Mouse (Mus musculus) layer of hippocampus, adult 9-10 months (tissue): ENCODE data around the gene Plppr4.

Source experiments
- DNase-seq: peaks from one replicate; pipeline ENCODE4 v3.0.0; 2022; ENCODE audit warnings: low spot score

Gene Plppr4

GRCm38 (mm10) chr3:117360528-117360927 is at the start of gene Plppr4:
TSS of gene Plppr4 (minus strand) at chr3:117360876.
- no peak for DNase-seq

GRCm38 (mm10) chr3:117405821-117406220 is 45.1 kb upstream of the Plppr4 start:
- no peak for DNase-seq

DNA sequence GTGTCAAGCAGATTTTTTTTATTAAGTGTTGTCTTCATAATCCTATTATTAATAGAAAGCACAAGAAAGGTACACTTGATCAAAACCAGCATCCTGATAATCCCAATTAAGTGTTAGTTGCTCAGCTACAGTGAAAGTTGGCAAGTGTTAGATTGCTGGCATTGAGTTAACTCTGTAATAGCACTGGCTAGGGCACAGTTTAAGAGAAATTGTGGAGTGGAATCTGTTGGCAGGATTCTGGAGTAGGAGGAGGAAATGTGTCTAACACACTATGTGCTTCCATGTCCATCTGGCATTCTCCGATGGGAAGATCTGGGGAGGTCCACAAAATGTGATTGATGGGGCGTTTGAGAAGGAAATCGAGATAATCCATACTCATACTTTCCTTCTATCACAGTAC is 43.1 kb upstream of the Plppr4 start:
- no peak for DNase-seq

- DNase-seq: no peak
Observed at GRCm38 (mm10) chr3:117366041-117366440, 5.4 kb upstream of the Plppr4 start.

- DNase-seq: no peak
Observed at GRCm38 (mm10) chr3:117359686-117360521, 772 bp downstream of the Plppr4 start.

GRCm38 (mm10) chr3:117358981-117359628 is 1.6 kb downstream of the Plppr4 start:
- DNase-seq: no peak

- no peak for DNase-seq
Observed at GRCm38 (mm10) chr3:117357367-117357766, 3.3 kb downstream of the Plppr4 start.

GRCm38 (mm10) chr3:117353940-117354339 is 6.7 kb downstream of the Plppr4 start:
- DNase-seq: no peak

DNA sequence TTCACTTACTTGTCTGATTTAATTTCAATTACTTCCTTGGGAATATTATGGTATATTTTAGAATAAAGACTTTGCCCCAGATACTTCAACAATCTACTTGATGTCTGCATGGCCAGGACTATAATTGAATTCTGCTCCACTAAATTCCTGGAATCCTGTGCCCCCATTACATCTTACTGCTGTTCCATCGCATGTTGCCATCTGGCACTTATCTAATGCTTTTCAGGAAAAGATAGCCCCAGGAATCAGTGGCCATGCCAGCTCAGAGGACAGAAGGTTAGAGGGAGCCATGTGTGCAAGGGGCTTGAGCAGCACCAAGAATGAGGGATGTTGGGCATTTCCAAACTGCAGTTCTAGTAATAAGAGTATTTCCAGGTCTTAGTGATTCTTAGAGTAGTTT is 14.3 kb downstream of the Plppr4 start:
- no peak for DNase-seq

DNA sequence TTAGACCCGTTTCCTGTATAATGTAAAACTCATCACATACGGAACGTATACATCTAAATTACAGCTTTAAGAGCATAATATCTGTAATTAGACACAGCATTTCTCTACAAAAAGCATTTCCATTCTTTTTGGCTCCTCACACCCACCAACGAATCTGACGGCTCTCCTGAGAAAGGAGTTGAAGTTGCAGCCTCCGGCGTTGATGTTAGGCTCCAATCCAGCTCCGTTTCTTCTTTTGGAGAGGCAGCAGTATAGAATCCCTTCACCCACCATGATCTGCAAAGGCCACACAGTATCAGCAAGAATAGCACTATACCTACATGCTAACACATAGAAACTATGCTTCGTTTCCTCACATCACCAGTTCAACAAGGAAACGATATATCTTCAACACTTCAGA is 29.2 kb downstream of the Plppr4 start:
- DNase-seq: no peak

GRCm38 (mm10) chr3:117329485-117329884 is 31.2 kb downstream of the Plppr4 start:
- no peak for DNase-seq

GRCm38 (mm10) chr3:117326551-117326950 is 34.1 kb downstream of the Plppr4 start:
- no peak for DNase-seq

DNA sequence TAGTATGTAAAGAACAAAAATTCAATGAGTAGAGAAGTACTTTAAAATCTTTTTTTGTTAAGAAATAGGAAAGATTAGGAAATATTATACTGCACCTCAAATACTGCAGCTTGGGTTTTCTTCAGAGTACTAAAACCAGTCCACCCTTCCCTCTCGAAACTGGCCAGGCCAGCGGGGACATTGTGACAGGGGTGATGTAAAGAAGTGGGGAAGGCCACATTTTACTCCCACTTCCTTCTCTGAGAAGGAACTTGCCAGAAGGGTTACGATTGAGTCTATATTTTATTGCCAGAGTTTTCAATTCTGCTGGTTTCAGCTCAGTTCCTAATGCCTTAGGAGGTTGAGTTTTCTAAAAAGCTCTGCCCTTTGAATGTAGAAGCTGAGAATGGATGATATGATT is 41.0 kb downstream of the Plppr4 start:
- no peak for DNase-seq

- DNase-seq: no peak
Observed at GRCm38 (mm10) chr3:117313339-117313738, 47.3 kb downstream of the Plppr4 start.

- no peak for DNase-seq
Observed at GRCm38 (mm10) chr3:117312097-117312496, 48.6 kb downstream of the Plppr4 start.

GRCm38 (mm10) chr3:117310801-117311368 is 49.8 kb downstream of the Plppr4 start:
- no peak for DNase-seq

DNA sequence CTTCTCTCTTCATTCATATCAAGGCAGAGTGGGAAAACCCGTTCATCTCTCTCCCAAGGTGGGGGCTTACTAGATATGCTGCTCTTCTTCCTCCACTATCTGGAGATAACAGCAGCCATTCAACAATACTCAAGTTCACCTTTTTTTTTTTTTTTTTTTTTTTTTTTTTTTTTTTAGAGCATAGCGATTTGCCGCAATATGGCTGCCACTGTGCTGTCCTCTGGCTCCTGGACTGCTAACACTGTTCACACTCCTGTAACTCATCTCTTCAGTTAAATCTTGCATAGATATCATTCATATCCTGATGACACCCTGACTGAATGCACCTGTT is 51.1 kb downstream of the Plppr4 start:
- DNase-seq: no peak

- DNase-seq: no peak
Observed at GRCm38 (mm10) chr3:117308895-117309579, 51.6 kb downstream of the Plppr4 start.

DNA sequence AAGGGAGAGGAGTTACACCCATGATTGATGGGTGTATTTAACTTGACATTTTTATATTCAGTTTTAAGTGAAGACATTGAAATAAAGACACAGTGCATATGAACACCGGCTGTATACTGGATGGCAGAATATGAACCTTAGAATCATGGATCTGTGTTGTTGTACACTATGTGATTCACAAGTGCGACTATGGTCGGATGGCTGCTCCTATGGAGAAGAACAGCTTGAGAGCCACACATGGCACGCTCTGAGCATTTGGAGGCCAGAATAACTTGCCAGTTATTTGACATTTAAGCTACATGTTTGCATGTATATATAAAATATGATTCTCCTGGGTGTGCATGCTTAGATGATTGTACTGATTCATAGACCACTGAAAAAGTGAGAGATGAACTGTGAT is 53.1 kb downstream of the Plppr4 start:
- DNase-seq: no peak

GRCm38 (mm10) chr3:117304037-117304436 is 56.6 kb downstream of the Plppr4 start:
- DNase-seq: no peak

DNA sequence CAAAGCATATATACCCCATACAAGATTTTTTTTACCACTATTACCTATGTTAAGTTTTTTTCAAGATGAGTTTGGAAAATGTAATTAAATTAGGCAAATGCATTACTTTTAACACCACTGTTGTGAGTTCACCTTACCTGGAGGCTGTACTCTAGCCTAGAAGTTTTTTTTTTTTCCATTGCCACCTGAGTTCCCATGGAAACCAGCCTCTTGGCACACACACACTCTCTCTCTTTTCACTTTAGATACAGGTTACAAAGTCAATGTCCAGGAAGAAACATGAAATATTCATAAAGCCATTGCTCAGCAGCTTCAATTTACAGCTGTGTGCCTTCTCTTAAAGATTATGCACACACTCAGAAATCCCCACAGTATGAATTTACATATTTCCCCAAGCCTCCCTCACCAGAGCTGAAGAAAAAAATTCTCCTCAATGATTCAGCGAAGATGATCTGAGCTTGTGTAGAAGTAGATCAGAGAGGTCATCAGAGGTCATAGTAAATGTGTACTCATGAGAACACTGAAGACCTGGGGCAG is 59.9 kb downstream of the Plppr4 start:
- DNase-seq: no peak

DNA sequence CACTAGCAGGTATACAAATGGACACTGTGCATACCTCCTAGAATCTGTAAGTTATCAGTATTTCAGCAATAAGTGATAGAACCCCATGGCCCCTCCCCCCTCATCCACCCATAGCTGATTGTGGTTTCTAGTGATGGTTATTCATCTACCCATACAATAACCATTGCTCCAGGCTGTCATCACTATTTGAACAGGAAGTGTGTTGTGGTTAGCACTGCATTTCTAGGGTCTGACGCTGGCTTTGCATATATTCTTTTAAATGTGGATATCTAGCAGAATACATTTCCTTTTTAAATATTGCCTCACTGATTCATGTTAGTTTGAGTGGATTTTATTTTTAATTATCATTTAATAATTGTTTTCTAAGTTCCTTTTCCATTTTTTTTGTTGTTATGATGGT is 62.9 kb downstream of the Plppr4 start:
- DNase-seq: no peak
